8 mouse cellular contexts compared by ENCODE assay signal in genomic region chr4:110494371-110494770, GRCm38 (mm10).
DNase-seq lines count a peak whose midpoint lies in the region; ATAC-seq lines count a peak whose summit lies in the region.
"Had no signal": no experiment of that assay in that cellular context is flagged by ENCODE, and none has a peak within 500 bp of the region (broad histone marks: within the 10 kb centered on the region; RNA-seq: fewer than 3 reads in every experiment).

No protein-coding gene starts in this region.

- WGBS in intestine, embryonic 14.5 days, result 54% methylated on average over 1 of the region's 1 CpGs
- 44% methylated on average over 1 of the region's 1 CpGs for WGBS in intestine, embryonic 15.5 days
- 47% methylated on average over 1 of the region's 1 CpGs for WGBS in embryonic facial prominence, embryonic 14.5 days

- H3K9ac ChIP-seq in intestine, embryonic 14.5 days (ENCODE audit: low read length), result no peak overlapping the region
- no peak overlapping the region for H3K9ac ChIP-seq in intestine, embryonic 15.5 days
- H3K9ac ChIP-seq in embryonic facial prominence, embryonic 14.5 days (ENCODE audit: low read depth, low read length), result no peak overlapping the region
- H3K9ac ChIP-seq: stomach, embryonic 15.5 days had no signal

- no peak overlapping the region for H3K27ac ChIP-seq in intestine, embryonic 14.5 days (ENCODE audit: low read depth)
- no peak overlapping the region for H3K27ac ChIP-seq in intestine, embryonic 15.5 days
- no peak overlapping the region for H3K27ac ChIP-seq in embryonic facial prominence, embryonic 14.5 days (replicated peaks; ENCODE audit: low read depth, low read length)
- H3K27ac ChIP-seq: stomach, embryonic 15.5 days had no signal

- ATAC-seq in intestine, embryonic 14.5 days (replicated peaks; ENCODE audit: low FRiP score, low TSS enrichment, low read depth), result 0 out of 2 replicates have a peak, but pooled peaks have one; percentile 50
- no peak for ATAC-seq in intestine, embryonic 15.5 days
- ATAC-seq in embryonic facial prominence, embryonic 14.5 days (ENCODE audit: low read depth), result peak; percentile 63; the same call in 1 of the 2 replicates

- no peak overlapping the region for H3K4me2 ChIP-seq in intestine, embryonic 14.5 days (ENCODE audit: low read length)
- no peak overlapping the region for H3K4me2 ChIP-seq in intestine, embryonic 15.5 days (replicated peaks)
- H3K4me2 ChIP-seq in embryonic facial prominence, embryonic 14.5 days (ENCODE audit: low read depth, low read length), result no peak overlapping the region
- H3K4me2 ChIP-seq: stomach, embryonic 15.5 days had no signal

- no peaks in the 10 kb centered on the region for H3K36me3 ChIP-seq in intestine, embryonic 14.5 days (ENCODE audit: control insufficient read depth, insufficient read depth, low read length)
- no peaks in the 10 kb centered on the region for H3K36me3 ChIP-seq in intestine, embryonic 15.5 days
- no peaks in the 10 kb centered on the region for H3K36me3 ChIP-seq in embryonic facial prominence, embryonic 14.5 days (ENCODE audit: control insufficient read depth, insufficient read depth, low read length)
- H3K36me3 ChIP-seq: stomach, embryonic 15.5 days had no signal

- DNase-seq in intestine, embryonic 14.5 days (ENCODE audit: low spot score), result peak; percentile 51
- DNase-seq in urinary bladder, postnatal 14 days (ENCODE audit: low spot score), result peak; percentile 2
- no peak for DNase-seq in urinary bladder, postnatal 10 days (ENCODE audit: low spot score)
- peak; percentile 0 for DNase-seq in embryonic facial prominence, embryonic 14.5 days (ENCODE audit: low spot score)
- no peak for DNase-seq in testis, postnatal 14 days (ENCODE audit: low spot score)
- DNase-seq in natural killer cell, adult 2 months (ENCODE audit: low spot score in 2 of 2), result no peak

- H3K4me3 ChIP-seq in intestine, embryonic 14.5 days (ENCODE audit: low read depth, low read length), result no peak overlapping the region
- H3K4me3 ChIP-seq in intestine, embryonic 15.5 days (replicated peaks), result no peak overlapping the region
- no peak overlapping the region for H3K4me3 ChIP-seq in embryonic facial prominence, embryonic 14.5 days (ENCODE audit: low read depth, low read length)
- H3K4me3 ChIP-seq: stomach, embryonic 15.5 days had no signal

- H3K4me1 ChIP-seq in intestine, embryonic 14.5 days (replicated peaks; ENCODE audit: control insufficient read depth, insufficient read depth, low read length), result no peaks in the 10 kb centered on the region
- H3K4me1 ChIP-seq in intestine, embryonic 15.5 days (replicated peaks), result no peaks in the 10 kb centered on the region
- H3K4me1 ChIP-seq in embryonic facial prominence, embryonic 14.5 days (ENCODE audit: control insufficient read depth, insufficient read depth, low read length), result no peaks in the 10 kb centered on the region
- H3K4me1 ChIP-seq: stomach, embryonic 15.5 days had no signal

- no peaks in the 10 kb centered on the region for H3K27me3 ChIP-seq in intestine, embryonic 14.5 days (replicated peaks; ENCODE audit: control insufficient read depth, insufficient read depth, low read length)
- no peaks in the 10 kb centered on the region for H3K27me3 ChIP-seq in intestine, embryonic 15.5 days (replicated peaks)
- no peaks in the 10 kb centered on the region for H3K27me3 ChIP-seq in embryonic facial prominence, embryonic 14.5 days (replicated peaks; ENCODE audit: control insufficient read depth, insufficient read depth, low read length)
- H3K27me3 ChIP-seq: stomach, embryonic 15.5 days had no signal

- no peaks in the 10 kb centered on the region for H3K9me3 ChIP-seq in intestine, embryonic 14.5 days (ENCODE audit: control insufficient read depth, low read length)
- no peaks in the 10 kb centered on the region for H3K9me3 ChIP-seq in intestine, embryonic 15.5 days
- no peaks in the 10 kb centered on the region for H3K9me3 ChIP-seq in embryonic facial prominence, embryonic 14.5 days (ENCODE audit: control insufficient read depth, low read length)
- H3K9me3 ChIP-seq: stomach, embryonic 15.5 days had no signal

Comparison
In these comparisons a context has a peak if more than half of its experiments do, and no peak if none do; other contexts are left out.
1. DNase-seq: peak in intestine, embryonic 14.5 days (single experiment), urinary bladder, postnatal 14 days (single experiment) and embryonic facial prominence, embryonic 14.5 days (single experiment); none in urinary bladder, postnatal 10 days (single experiment), testis, postnatal 14 days (single experiment) and natural killer cell, adult 2 months (0 of 2).